Mouse (Mus musculus) E14TG2a.4 (cell line): ENCODE results near the gene Basp1.

Experiments used
- CTCF ChIP-seq: conservative IDR thresholded peaks from 2 replicates; pipeline ENCODE4 v1.5.1; 2014; ENCODE audit warnings: low read length
- NANOG ChIP-seq: IDR thresholded peaks from 2 replicates; pipeline ENCODE4 v1.6.1; 2014; ENCODE audit warnings: borderline replicate concordance, low read length, mixed read lengths
- POU5F1 ChIP-seq: IDR thresholded peaks from 2 replicates; pipeline ENCODE4 v1.6.1; 2014; ENCODE audit warnings: low read length, borderline replicate concordance

- TF ChIP-seq CTCF (no peak), NANOG (no peak), POU5F1 (no peak)
Measured at GRCm38 (mm10) chr15:25391210-25391609, 22.4 kb downstream of the Basp1 start.
